Mouse (Mus musculus): ENCODE results near the gene Actr6. TPM values are rescaled to one million over a fixed set of nuclear protein-coding genes. Genes with fewer than 3 reads are reported as not detected.
"Not testable (repeated sequence)": the region's sequence is repeated elsewhere in the genome, so short reads cannot be mapped to it uniquely, and the experiment has no call there.

Actr6 gene
- total and polyA plus RNA-seq, 3 experiments: 11.7 to 48.4 (median 18.0) TPM

DNA sequence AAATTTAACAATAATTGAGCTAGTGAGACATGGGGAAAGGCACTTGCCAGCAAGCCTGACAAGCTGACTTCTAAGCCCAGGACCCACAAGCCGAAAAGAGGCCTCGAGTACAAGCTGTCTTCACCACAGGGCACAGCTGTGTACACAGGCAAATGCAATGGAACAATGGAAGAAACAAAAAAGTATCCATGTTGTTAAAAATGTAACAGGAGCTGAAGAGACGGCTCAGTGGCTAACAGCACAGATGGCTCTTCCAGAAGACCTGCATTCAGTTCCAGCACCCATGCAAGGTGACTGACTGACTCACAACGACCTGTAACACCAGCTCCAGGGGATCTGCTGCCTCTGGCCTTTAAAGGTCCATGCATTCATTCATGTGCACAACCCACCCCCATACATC lies 55.5 kb downstream of the Actr6 start:
- H3K79me2 ChIP-seq (replicated peaks; ENCODE audit: control insufficient read depth, extremely low read depth, insufficient read depth, poor library complexity, severe bottlenecking): no peaks in the 10 kb centered on the region; the same call in none of the 2 replicates
- no peaks in the 10 kb centered on the region for H3K9me3 ChIP-seq (replicated peaks; ENCODE audit: low read length)
- DNase-seq (ENCODE audit: extremely low read depth): no peak
- H3K27ac ChIP-seq (ENCODE audit: insufficient read depth, low read depth): no peak overlapping the region
- dilution Hi-C loops (cut with MboI; ENCODE audit: extremely low pct_ligation_motif_present, extremely low pct_unique_long_range_greater_than_20kb, low sequenced_read_pairs) (no loop called here), in situ Hi-C loops (cut with MboI; ENCODE audit: low pct_ligation_motif_present, low pct_unique_long_range_greater_than_20kb, low sequenced_read_pairs) (no loop called here)
- peaks cover 2 to 6% of the 10 kb centered on the region in 2 experiments; a peak in 3 of 4 replicates for H3K4me1 ChIP-seq (ENCODE audit: control insufficient read depth in 1 of 2, insufficient read depth in 2 of 2)
- H3K4me3 ChIP-seq (replicated peaks in 1 of 3; ENCODE audit: low read depth in 2 of 3, low read length in 2 of 3, poor library complexity in 1 of 3): no peak overlapping the region
- H3K27me3 ChIP-seq (replicated peaks): no peaks in the 10 kb centered on the region
- peaks cover 0 to 26% of the 10 kb centered on the region in 2 experiments for H3K36me3 ChIP-seq (replicated peaks in 1 of 2; ENCODE audit: control insufficient read depth in 1 of 2, insufficient read depth in 1 of 2, low read length in 1 of 2)
- TF ChIP-seq UBTF (IDR thresholded peaks at IDR 0.05; ENCODE audit: low read depth, low read length): no peak
- TF ChIP-seq SIN3A (IDR thresholded peaks at IDR 0.05; ENCODE audit: low read length): no peak
- TF ChIP-seq RAD21 (IDR thresholded peaks at IDR 0.05; ENCODE audit: low read depth, low read length): no peak
- TF ChIP-seq JUND (conservative IDR thresholded peaks at IDR 0.05; ENCODE audit: low read depth, low read length): no peak
- no peak for TF ChIP-seq USF1 (IDR thresholded peaks at IDR 0.05; ENCODE audit: low read depth, low read length)
- no peak for TF ChIP-seq E2F4 (IDR thresholded peaks at IDR 0.05; ENCODE audit: insufficient replicate concordance, low read depth, low read length)
- TF ChIP-seq ZKSCAN1 (IDR thresholded peaks at IDR 0.05; ENCODE audit: borderline replicate concordance, low read depth, low read length): no peak
- TF ChIP-seq ZNF384 (IDR thresholded peaks at IDR 0.05; ENCODE audit: low read depth, low read length): no peak
- TF ChIP-seq GABPA (IDR thresholded peaks at IDR 0.05; ENCODE audit: insufficient replicate concordance, low read depth, low read length): no peak
- no peak for TF ChIP-seq TBP (conservative IDR thresholded peaks at IDR 0.05; ENCODE audit: low read depth, low read length)
- H3K4me2 ChIP-seq (ENCODE audit: insufficient read depth, low read depth, poor library complexity, severe bottlenecking): no peak overlapping the region
- no peak overlapping the region for H3K9ac ChIP-seq (ENCODE audit: insufficient read depth, low read depth)

DNA sequence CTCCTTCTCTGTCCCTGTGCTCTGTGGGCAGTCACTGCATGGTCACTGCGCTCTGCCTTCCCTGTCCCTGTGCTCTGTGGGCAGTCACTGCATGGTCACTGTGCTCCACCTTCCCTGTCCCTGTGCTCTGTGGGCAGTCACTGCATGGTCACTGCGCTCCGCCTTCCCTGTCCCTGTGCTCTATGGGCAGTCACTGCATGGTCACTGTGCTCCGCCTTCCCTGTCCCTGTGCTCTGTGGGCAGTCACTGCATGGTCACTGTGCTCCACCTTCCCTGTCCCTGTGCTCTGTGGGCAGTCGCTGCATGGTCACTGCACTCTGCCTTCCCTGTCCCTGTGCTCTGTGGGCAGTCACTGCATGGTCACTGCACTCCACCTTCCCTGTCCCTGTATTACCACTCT lies 61.7 kb downstream of the Actr6 start:
- in situ Hi-C loops (cut with MboI; ENCODE audit: low pct_ligation_motif_present, low pct_unique_long_range_greater_than_20kb, low sequenced_read_pairs); H3K4me2 ChIP-seq (ENCODE audit: insufficient read depth, low read depth, poor library complexity, severe bottlenecking); DNase-seq (ENCODE audit: extremely low read depth); H3K79me2 ChIP-seq (replicated peaks; ENCODE audit: control insufficient read depth, extremely low read depth, insufficient read depth, poor library complexity, severe bottlenecking); H3K4me1 ChIP-seq (ENCODE audit: control insufficient read depth in 1 of 2, insufficient read depth in 2 of 2); H3K27me3 ChIP-seq (replicated peaks); H3K9me3 ChIP-seq (replicated peaks; ENCODE audit: low read length); H3K27ac ChIP-seq (ENCODE audit: insufficient read depth, low read depth); H3K4me3 ChIP-seq (replicated peaks in 1 of 3; ENCODE audit: low read depth in 2 of 3, low read length in 2 of 3, poor library complexity in 1 of 3); H3K9ac ChIP-seq (ENCODE audit: insufficient read depth, low read depth); dilution Hi-C loops (cut with MboI; ENCODE audit: extremely low pct_ligation_motif_present, extremely low pct_unique_long_range_greater_than_20kb, low sequenced_read_pairs): not testable (repeated sequence)
- peaks cover 5 to 44% of the 10 kb centered on the region in 2 experiments for H3K36me3 ChIP-seq (replicated peaks in 1 of 2; ENCODE audit: control insufficient read depth in 1 of 2, insufficient read depth in 1 of 2, low read length in 1 of 2)

DNA sequence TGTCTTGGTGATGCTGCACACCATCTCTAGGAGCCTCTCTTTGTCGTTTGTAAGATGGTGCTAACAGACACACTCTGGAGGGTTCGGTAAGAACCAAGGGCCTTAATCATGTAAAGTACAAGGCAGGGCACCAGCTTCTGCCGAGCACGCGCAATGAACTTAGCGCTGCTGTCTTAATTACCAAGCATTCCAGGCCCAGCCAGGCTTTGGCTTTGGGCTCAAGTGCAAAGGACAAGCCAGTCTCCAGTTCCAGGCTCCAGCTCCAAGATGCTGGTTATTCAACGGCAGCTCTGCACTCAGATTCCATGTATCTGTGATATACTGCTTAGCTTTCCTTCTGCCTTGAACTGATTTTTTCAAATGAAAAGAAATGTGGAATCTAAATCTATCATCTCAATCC lies 64.5 kb downstream of the Actr6 start:
- no peak overlapping the region for H3K9ac ChIP-seq (ENCODE audit: insufficient read depth, low read depth)
- DNase-seq (ENCODE audit: extremely low read depth): no peak
- no peak overlapping the region for H3K4me3 ChIP-seq (replicated peaks in 1 of 3; ENCODE audit: low read depth in 2 of 3, low read length in 2 of 3, poor library complexity in 1 of 3)
- no peak for TF ChIP-seq ZKSCAN1 (IDR thresholded peaks at IDR 0.05; ENCODE audit: borderline replicate concordance, low read depth, low read length)
- no peak for TF ChIP-seq GABPA (IDR thresholded peaks at IDR 0.05; ENCODE audit: insufficient replicate concordance, low read depth, low read length)
- no peak for TF ChIP-seq NRF1 (IDR thresholded peaks at IDR 0.05; ENCODE audit: low read depth, low read length)
- TF ChIP-seq HCFC1 (IDR thresholded peaks at IDR 0.05; ENCODE audit: low read depth, low read length): no peak
- TF ChIP-seq JUND (conservative IDR thresholded peaks at IDR 0.05; ENCODE audit: low read depth, low read length): no peak
- no peaks in the 10 kb centered on the region for H3K79me2 ChIP-seq (replicated peaks; ENCODE audit: control insufficient read depth, extremely low read depth, insufficient read depth, poor library complexity, severe bottlenecking)
- H3K27me3 ChIP-seq (replicated peaks): no peaks in the 10 kb centered on the region
- no peak overlapping the region for H3K27ac ChIP-seq (ENCODE audit: insufficient read depth, low read depth)
- H3K4me2 ChIP-seq (ENCODE audit: insufficient read depth, low read depth, poor library complexity, severe bottlenecking): no peak overlapping the region
- H3K4me1 ChIP-seq (ENCODE audit: control insufficient read depth in 1 of 2, insufficient read depth in 2 of 2): 0 out of 4 replicates have a peak, but pooled peaks cover 0 to 3% of the 10 kb centered on the region in 2 experiments
- dilution Hi-C loops (cut with MboI; ENCODE audit: extremely low pct_ligation_motif_present, extremely low pct_unique_long_range_greater_than_20kb, low sequenced_read_pairs): no loop called here
- in situ Hi-C loops (cut with MboI; ENCODE audit: low pct_ligation_motif_present, low pct_unique_long_range_greater_than_20kb, low sequenced_read_pairs): no loop called here
- H3K9me3 ChIP-seq (replicated peaks; ENCODE audit: low read length): no peaks in the 10 kb centered on the region
- peaks cover 7 to 46% of the 10 kb centered on the region in 2 experiments for H3K36me3 ChIP-seq (replicated peaks in 1 of 2; ENCODE audit: control insufficient read depth in 1 of 2, insufficient read depth in 1 of 2, low read length in 1 of 2)
